Mouse (Mus musculus): ENCODE measurements around the gene Ecm1.

Gene Ecm1

DNA sequence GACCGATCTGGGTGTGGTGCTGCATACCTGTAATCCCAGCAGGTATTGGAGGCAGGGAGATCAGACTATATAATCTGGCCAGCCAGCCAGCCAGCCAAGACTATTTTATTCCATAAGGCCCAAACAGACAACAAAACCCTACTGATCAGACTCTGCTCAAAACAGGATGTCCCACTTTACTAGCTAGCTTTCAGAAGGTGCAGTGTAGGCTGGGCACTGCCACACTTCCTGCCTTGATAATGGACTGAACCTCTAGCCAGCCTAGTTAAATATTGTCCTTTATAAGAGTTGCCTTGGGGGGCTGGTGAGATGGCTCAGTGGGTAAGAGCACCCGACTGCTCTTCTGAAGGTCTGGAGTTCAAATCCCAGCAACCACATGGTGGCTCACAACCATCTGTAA is 48.8 kb downstream of the Ecm1 start:
- in situ Hi-C loops (cut with MboI, MseI): loop anchor here (5.0 kb wide), 1 partner anchor 97 kb away; no protein-coding TSS in a partner anchor

GRCm38 (mm10) chr3:95689940-95690339 is 49.4 kb downstream of the Ecm1 start:
- in situ Hi-C loops (cut with MboI, MseI): loop anchor here (5.0 kb wide), 1 partner anchor 97 kb away; no protein-coding TSS in a partner anchor

DNA sequence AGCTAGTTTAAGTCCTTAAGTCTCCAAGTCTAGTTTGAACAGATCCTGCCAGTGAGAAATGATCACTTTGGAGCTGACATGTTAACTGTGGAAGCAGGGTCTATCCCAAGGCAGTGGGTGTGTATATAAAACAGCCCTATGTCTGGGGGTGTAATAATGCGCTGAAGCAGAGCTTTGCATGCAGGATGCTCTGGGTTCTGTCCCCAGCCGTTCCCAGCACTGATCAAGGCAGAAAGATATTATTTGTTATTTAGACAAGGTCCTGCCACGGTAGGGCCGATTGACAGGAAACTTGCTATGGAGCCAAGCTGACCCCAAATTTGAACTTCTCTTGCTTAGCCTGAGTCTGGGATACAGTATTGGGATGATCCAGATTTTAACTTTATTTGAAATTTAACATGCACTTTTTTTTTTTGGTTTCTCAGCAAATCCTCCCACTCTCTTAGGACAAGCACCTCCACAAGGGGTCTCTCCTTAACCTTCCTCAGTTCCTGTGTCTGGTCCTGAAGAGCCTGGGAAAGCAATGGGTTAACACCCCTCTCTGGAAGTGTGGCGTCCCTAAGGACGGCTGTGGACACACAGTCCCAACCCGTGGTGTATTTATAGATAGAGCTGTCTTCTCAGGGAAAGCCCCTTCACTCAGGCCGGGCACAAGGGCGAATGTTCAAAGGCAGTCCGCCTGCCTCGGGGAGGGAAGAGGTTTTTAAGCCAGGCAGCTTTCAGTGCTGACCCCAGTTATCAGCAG is 50.0 kb downstream of the Ecm1 start:
- in situ Hi-C loops (cut with MboI, MseI): no loop called here

DNA sequence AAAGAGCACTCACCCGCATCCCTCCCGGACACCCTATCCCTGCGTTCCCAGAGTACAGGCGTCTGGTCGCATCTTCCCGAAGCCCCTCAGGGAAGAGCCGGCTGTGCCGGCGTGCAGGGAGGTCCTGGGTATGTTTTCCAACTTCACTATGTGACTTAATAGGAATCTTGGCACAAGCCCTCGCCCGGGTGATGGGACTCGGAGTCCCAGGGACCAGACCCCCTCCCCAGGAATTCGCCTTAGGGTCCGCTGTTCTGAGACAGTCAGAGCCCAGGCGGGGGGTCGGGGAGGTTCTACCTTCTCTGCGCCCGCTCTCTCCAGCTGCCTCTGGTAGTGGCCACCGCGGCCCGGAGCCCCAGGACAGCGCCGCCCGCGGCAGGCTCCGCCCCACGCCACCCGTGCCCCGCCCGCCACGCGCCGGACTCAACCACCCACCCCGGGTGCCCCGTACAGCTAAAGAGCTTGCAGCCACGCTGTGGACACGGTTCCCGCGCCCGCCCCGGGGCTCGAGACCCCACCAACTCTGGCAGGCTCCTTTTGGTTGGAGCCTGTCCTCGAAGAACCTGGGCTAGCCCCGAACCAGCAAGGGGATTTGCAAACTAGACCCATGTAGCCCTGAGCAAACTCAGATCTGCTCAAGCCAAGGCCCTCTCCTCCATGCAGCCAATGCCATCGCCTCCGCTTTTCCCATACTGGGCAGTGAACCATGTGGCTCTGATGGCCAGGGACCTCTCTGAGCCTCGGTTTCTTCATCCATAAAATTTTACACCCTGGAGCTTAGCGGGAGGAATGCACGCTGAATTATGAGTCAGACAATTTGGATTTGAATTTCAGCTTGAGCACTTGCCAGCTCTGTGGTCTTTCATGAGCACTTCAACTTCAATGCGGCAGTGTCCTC is 51.6 kb downstream of the Ecm1 start, which contains the start of gene Adamtsl4:
Gene Adamtsl4 (minus strand): TSS at position 394 of the 898 bp plus-strand sequence.
- in situ Hi-C loops (cut with MboI, MseI): no loop called here

- in situ Hi-C loops (cut with MboI, MseI): no loop called here
These were observed 52.2 kb downstream of the Ecm1 start for GRCm38 (mm10) chr3:95687168-95687523.

- in situ Hi-C loops (cut with MboI, MseI): no loop called here
These were observed 52.7 kb downstream of the Ecm1 start for GRCm38 (mm10) chr3:95686492-95687167.

- in situ Hi-C loops (cut with MboI, MseI): no loop called here
These were observed 53.7 kb downstream of the Ecm1 start for GRCm38 (mm10) chr3:95685701-95686100.

DNA sequence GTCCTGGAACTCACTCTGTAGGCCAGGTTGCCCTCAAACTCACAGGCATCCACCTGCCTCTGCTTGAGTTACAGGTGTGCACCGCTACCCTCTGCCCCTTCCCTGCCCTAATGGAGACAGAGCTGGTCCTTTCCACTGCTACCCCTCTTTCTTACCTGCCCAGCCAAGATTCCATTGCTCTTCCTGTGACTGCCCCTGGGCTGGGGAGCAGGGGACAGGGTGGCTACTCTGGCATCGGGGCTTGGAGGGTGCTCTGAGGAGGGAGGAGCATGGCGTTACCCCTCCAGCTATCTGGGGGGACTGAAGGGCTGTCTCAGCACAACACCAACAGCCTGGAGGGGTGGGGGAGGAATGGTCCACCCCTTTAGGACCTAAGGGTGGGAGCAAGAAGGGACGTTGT is 54.1 kb downstream of the Ecm1 start:
- in situ Hi-C loops (cut with MboI, MseI): no loop called here

DNA sequence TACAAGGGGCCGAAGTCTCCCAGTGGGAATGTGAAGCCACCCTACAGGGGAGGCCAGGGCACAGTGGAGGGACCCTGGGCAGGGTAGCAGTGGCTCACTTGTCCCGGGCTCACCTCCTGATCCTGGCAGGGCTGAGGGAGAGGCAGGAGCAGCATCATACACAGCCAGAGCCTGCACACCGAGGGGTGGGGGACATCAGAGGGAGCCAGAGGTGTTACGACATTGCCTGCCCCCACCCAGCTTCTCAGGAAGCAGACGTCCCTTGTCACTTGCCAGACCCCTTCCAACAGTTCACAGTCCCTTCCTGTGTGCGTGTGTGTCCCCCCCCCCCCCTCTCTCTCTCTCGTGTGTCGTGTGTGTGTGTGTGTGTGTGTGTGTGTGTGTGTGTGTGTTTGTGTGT is 54.5 kb downstream of the Ecm1 start:
- in situ Hi-C loops (cut with MboI, MseI): no loop called here
